Mouse (Mus musculus) cortical plate, adult 2 months (tissue): ENCODE data around the gene Rxylt1.

Source experiments
- CTCF ChIP-seq: fragments of 200-500 bp; IDR thresholded peaks from 2 replicates; pipeline ENCODE4 v1.5.1; 2011; ENCODE audit warnings: mild to moderate bottlenecking, control low read depth, low read length; ENCODE audit not compliant: insufficient read depth; ENCODE audit errors: extremely low read depth
- POLR2A ChIP-seq: fragments of 200-500 bp; IDR thresholded peaks from 2 replicates; pipeline ENCODE4 v1.6.1; 2011; ENCODE audit warnings: mild to moderate bottlenecking, low read length, control low read depth; ENCODE audit not compliant: insufficient read depth; ENCODE audit errors: extremely low read depth

DNA sequence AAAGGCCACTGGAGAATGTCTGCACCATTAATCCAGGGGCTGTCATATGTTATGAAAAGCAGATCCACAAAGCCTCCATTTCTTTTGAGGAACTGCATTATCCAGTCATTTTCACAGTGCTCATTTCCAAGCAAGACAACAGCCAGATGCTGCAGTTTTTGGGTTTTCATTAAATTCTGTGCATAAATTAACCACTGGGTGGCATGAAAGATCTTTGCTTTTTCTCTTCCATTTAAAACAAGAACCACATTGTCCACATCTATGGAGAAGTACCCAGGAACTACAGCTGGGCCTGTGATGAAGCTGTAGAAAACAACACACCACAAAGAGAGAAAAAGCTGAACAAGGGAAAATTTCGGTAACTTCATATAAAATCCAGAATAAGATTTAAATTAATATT is 6.7 kb downstream of the Rxylt1 start:
- no peak for TF ChIP-seq POLR2A
- TF ChIP-seq CTCF, result no peak
